Mouse (Mus musculus): Measurements from ENCODE around the gene C1qtnf9.

GRCm38 (mm10) chr14:60735848-60736547, 31.9 kb upstream of the C1qtnf9 start:
- TF ChIP-seq GATA1 (IDR thresholded peaks at IDR 0.05; ENCODE audit: borderline replicate concordance, low read length) (no peak), FLI1 (IDR thresholded peaks at IDR 0.05; ENCODE audit: low read length) (no peak)
